Mouse (Mus musculus) embryonic facial prominence, embryonic 14.5 days (tissue): ENCODE measurements around the gene Otulinl. TPM values are rescaled to one million over a fixed set of nuclear protein-coding genes. Genes with fewer than 3 reads are reported as not detected.
A peak's percentile ranks its signal among the peaks of the same experiment; 100 is the strongest.

Experiments used
- ATAC-seq: fragments of 200-750 bp; cut with Nextera tagmentation; 2 replicates; pipeline ENCODE4 v1.8.0; 2017; ENCODE audit warnings: low read depth, moderate number of reproducible peaks, moderate TSS enrichment
- DNase-seq: peaks from one replicate; pipeline ENCODE4 v3.0.0-alpha.2; 2015; ENCODE audit warnings: low spot score
- H3K27ac ChIP-seq: fragments of 300-500 bp; sonication (generic); replicated peaks from 2 replicates; pipeline ENCODE4 v1.5.1; 2014; ENCODE audit warnings: low read depth, mild to moderate bottlenecking, low read length, moderate library complexity
- H3K27me3 ChIP-seq: fragments of 300-500 bp; sonication (generic); replicated peaks from 2 replicates; pipeline ENCODE4 v1.6.1; 2014; ENCODE audit warnings: low read length; ENCODE audit not compliant: control insufficient read depth, insufficient read depth
- H3K36me3 ChIP-seq: fragments of 300-500 bp; sonication (generic); 2 replicates; pipeline ENCODE4 v1.6.1; 2014; ENCODE audit warnings: low read length, mixed read lengths; ENCODE audit not compliant: control insufficient read depth, insufficient read depth
- H3K4me1 ChIP-seq: fragments of 300-500 bp; sonication (generic); 2 replicates; pipeline ENCODE4 v1.6.1; 2014; ENCODE audit warnings: antibody characterized with exemption, low read length; ENCODE audit not compliant: control insufficient read depth, insufficient read depth
- H3K4me2 ChIP-seq: fragments of 300-500 bp; sonication (generic); 2 replicates; pipeline ENCODE4 v1.6.1; 2014; ENCODE audit warnings: low read depth, mild to moderate bottlenecking, low read length, moderate library complexity, mixed read lengths
- H3K4me3 ChIP-seq: fragments of 300-500 bp; sonication (generic); 2 replicates; pipeline ENCODE4 v1.5.1; 2014; ENCODE audit warnings: low read depth, mild to moderate bottlenecking, low read length
- H3K9ac ChIP-seq: fragments of 300-500 bp; sonication (generic); 2 replicates; pipeline ENCODE4 v1.6.1; 2014; ENCODE audit warnings: low read depth, mild to moderate bottlenecking, low read length, moderate library complexity, mixed read lengths
- H3K9me3 ChIP-seq: fragments of 300-500 bp; sonication (generic); 2 replicates; pipeline ENCODE4 v1.6.1; 2016; ENCODE audit warnings: low read length; ENCODE audit not compliant: control insufficient read depth
- WGBS: fragments of 180-500 bp; shearing (Covaris S2); extraction: QIAGEN DNeasy Blood & Tissue Kit; methylation state at CpG from one replicate; pipeline ENCODE4 v1.1.7; 2014; 5-methylcytosine and 5-hydroxymethylcytosine counted together
- polyA plus RNA-seq: library from polyadenylated mRNA; unstranded; fragments of >200 nt; fragmentation: Nextera tagmentation; extraction: Ambion mirVana; gene quantifications from 2 replicates; pipeline ENCODE4 v1.2.1, GENCODE M21; 2014

The Otulinl gene
- polyA plus RNA-seq, 1 experiment from 2014 or later: 23.5 TPM

- H3K36me3 ChIP-seq: peaks cover 69% of the 10 kb centered on the region
- no peaks in the 10 kb centered on the region for H3K4me1 ChIP-seq
- ATAC-seq: no peak
- H3K27me3 ChIP-seq: no peaks in the 10 kb centered on the region
- H3K4me3 ChIP-seq: no peak overlapping the region
- H3K4me2 ChIP-seq: no peak overlapping the region
- no peak for DNase-seq
- H3K9me3 ChIP-seq: no peaks in the 10 kb centered on the region
- H3K9ac ChIP-seq: no peak overlapping the region
- WGBS: 79% methylated on average over 6 of the region's 6 CpGs
- H3K27ac ChIP-seq: no peak overlapping the region
These were observed 60.7 kb downstream of the Otulinl start for GRCm38 (mm10) chr15:27620475-27621185.

GRCm38 (mm10) chr15:27619683-27620082 lies 61.7 kb downstream of the Otulinl start:
- no peak for DNase-seq
- WGBS: 80% methylated on average over 3 of the region's 3 CpGs
- Histone ChIP-seq H3K36me3 (peaks cover 69% of the 10 kb centered on the region), H3K27ac (no peak overlapping the region), H3K9ac (no peak overlapping the region), H3K4me1 (no peaks in the 10 kb centered on the region), H3K4me2 (no peak overlapping the region), H3K27me3 (no peaks in the 10 kb centered on the region), H3K9me3 (no peaks in the 10 kb centered on the region), H3K4me3 (no peak overlapping the region)
- no peak for ATAC-seq

GRCm38 (mm10) chr15:27618778-27619533 lies 62.4 kb downstream of the Otulinl start:
- H3K4me2 ChIP-seq: no peak overlapping the region
- no peaks in the 10 kb centered on the region for H3K9me3 ChIP-seq
- no peak overlapping the region for H3K9ac ChIP-seq
- no peaks in the 10 kb centered on the region for H3K27me3 ChIP-seq
- no peak overlapping the region for H3K4me3 ChIP-seq
- H3K4me1 ChIP-seq: no peaks in the 10 kb centered on the region
- DNase-seq (no peak), ATAC-seq (no peak)
- 83% methylated on average over 6 of the region's 6 CpGs for WGBS
- peaks cover 74% of the 10 kb centered on the region for H3K36me3 ChIP-seq
- H3K27ac ChIP-seq: no peak overlapping the region

GRCm38 (mm10) chr15:27617227-27617626 lies 64.2 kb downstream of the Otulinl start:
- DNase-seq (no peak), ATAC-seq (no peak)
- Histone ChIP-seq H3K4me1 (no peaks in the 10 kb centered on the region), H3K4me3 (no peak overlapping the region), H3K9ac (no peak overlapping the region), H3K36me3 (peaks cover 68% of the 10 kb centered on the region), H3K27ac (no peak overlapping the region), H3K9me3 (no peaks in the 10 kb centered on the region), H3K4me2 (no peak overlapping the region), H3K27me3 (no peaks in the 10 kb centered on the region)
- 61% methylated on average over 3 of the region's 3 CpGs for WGBS

GRCm38 (mm10) chr15:27616159-27616558 lies 65.2 kb downstream of the Otulinl start:
- no peak for ATAC-seq
- no peak for DNase-seq
- Histone ChIP-seq H3K27ac (no peak overlapping the region), H3K27me3 (no peaks in the 10 kb centered on the region), H3K4me2 (no peak overlapping the region), H3K4me1 (no peaks in the 10 kb centered on the region), H3K9ac (no peak overlapping the region), H3K9me3 (no peaks in the 10 kb centered on the region), H3K36me3 (peaks cover 74% of the 10 kb centered on the region), H3K4me3 (no peak overlapping the region)
- WGBS: 79% methylated on average over 4 of the region's 4 CpGs

GRCm38 (mm10) chr15:27613255-27613654 lies 68.1 kb downstream of the Otulinl start:
- no peaks in the 10 kb centered on the region for H3K4me1 ChIP-seq
- no peak overlapping the region for H3K27ac ChIP-seq
- H3K27me3 ChIP-seq: no peaks in the 10 kb centered on the region
- WGBS: 92% methylated on average over 4 of the region's 4 CpGs
- no peak overlapping the region for H3K9ac ChIP-seq
- no peaks in the 10 kb centered on the region for H3K9me3 ChIP-seq
- no peak overlapping the region for H3K4me3 ChIP-seq
- no peak overlapping the region for H3K4me2 ChIP-seq
- DNase-seq (no peak), ATAC-seq (no peak)
- H3K36me3 ChIP-seq: peaks cover 72% of the 10 kb centered on the region

- H3K27ac ChIP-seq: no peak overlapping the region
- peaks cover 72% of the 10 kb centered on the region for H3K36me3 ChIP-seq
- no peak overlapping the region for H3K9ac ChIP-seq
- WGBS: 47% methylated on average over 6 of the region's 6 CpGs
- no peak overlapping the region for H3K4me3 ChIP-seq
- ATAC-seq (peak; percentile 83; the same call in 1 of the 2 replicates), DNase-seq (peak; percentile 85)
- H3K4me1 ChIP-seq: no peaks in the 10 kb centered on the region
- no peaks in the 10 kb centered on the region for H3K27me3 ChIP-seq
- no peak overlapping the region for H3K4me2 ChIP-seq
- H3K9me3 ChIP-seq: no peaks in the 10 kb centered on the region
These were observed 68.7 kb downstream of the Otulinl start for GRCm38 (mm10) chr15:27612533-27613221.

- ATAC-seq: no peak
- no peak overlapping the region for H3K4me2 ChIP-seq
- H3K27ac ChIP-seq: no peak overlapping the region
- 67% methylated on average over 4 of the region's 4 CpGs for WGBS
- no peak for DNase-seq
- no peak overlapping the region for H3K9ac ChIP-seq
- no peak overlapping the region for H3K4me3 ChIP-seq
- no peaks in the 10 kb centered on the region for H3K27me3 ChIP-seq
- no peaks in the 10 kb centered on the region for H3K9me3 ChIP-seq
- no peaks in the 10 kb centered on the region for H3K4me1 ChIP-seq
- H3K36me3 ChIP-seq: peaks cover 79% of the 10 kb centered on the region
These were observed 71.8 kb downstream of the Otulinl start for GRCm38 (mm10) chr15:27609554-27609953.
